Mouse (Mus musculus): ENCODE results near the gene Liph. TPM values are rescaled to one million over a fixed set of nuclear protein-coding genes. Genes with fewer than 3 reads are reported as not detected.

Liph gene
- total and polyA plus RNA-seq, 3 experiments, result 2.6 to 6.1 (median 3.2) TPM

GRCm38 (mm10) chr16:22009099-22009584 is 13.7 kb upstream of the Liph start, which contains the start of gene Senp2:
Senp2 (plus strand) TSS chr16:22009484.
- H3K27ac ChIP-seq (ENCODE audit: insufficient read depth, low read depth), result 0 out of 2 replicates have a peak within 1 kb of the TSS, but pooled peaks have one; percentile 11
- TF ChIP-seq MAFK (IDR thresholded peaks at IDR 0.05; ENCODE audit: insufficient replicate concordance, low read length) (no peak), GABPA (IDR thresholded peaks at IDR 0.05; ENCODE audit: insufficient replicate concordance, low read depth, low read length) (peak; percentile 93), NELFE (IDR thresholded peaks at IDR 0.05; ENCODE audit: low read depth, low read length) (peak; percentile 83), CHD1 (IDR thresholded peaks at IDR 0.05; ENCODE audit: low read depth, low read length) (no peak), ETS1 (conservative IDR thresholded peaks at IDR 0.05; ENCODE audit: low read depth, low read length) (peak; percentile 57; the same call in 1 of the 2 replicates), SIN3A (IDR thresholded peaks at IDR 0.05; ENCODE audit: low read length) (peak; percentile 98), TCF12 (IDR thresholded peaks at IDR 0.05; ENCODE audit: low read depth, low read length) (peak; percentile 55; the same call in 1 of the 2 replicates), MAZ (IDR thresholded peaks at IDR 0.05; ENCODE audit: low read depth, low read length) (0 out of 2 replicates have a peak, but pooled peaks have one; percentile 56), MAX (IDR thresholded peaks at IDR 0.05; ENCODE audit: low read length) (peak; percentile 99), JUND (conservative IDR thresholded peaks at IDR 0.05; ENCODE audit: low read depth, low read length) (no peak; the same call in 1 of the 2 replicates), SMC3 (IDR thresholded peaks at IDR 0.05; ENCODE audit: low read depth, low read length) (no peak), POLR2A (IDR thresholded peaks at IDR 0.05; ENCODE audit: low read depth, low read length) (peak; percentile 92), USF1 (IDR thresholded peaks at IDR 0.05; ENCODE audit: low read depth, low read length) (no peak), JUN (IDR thresholded peaks at IDR 0.05; ENCODE audit: insufficient read depth, low read depth, low read length) (peak; percentile 50), ZMIZ1 (IDR thresholded peaks at IDR 0.05; ENCODE audit: low read depth, low read length) (no peak), IRF4 (IDR thresholded peaks at IDR 0.05; ENCODE audit: low read depth, low read length) (peak; percentile 64), HCFC1 (IDR thresholded peaks at IDR 0.05; ENCODE audit: low read depth, low read length) (peak; percentile 90), MEF2A (IDR thresholded peaks at IDR 0.05; ENCODE audit: borderline replicate concordance, low read depth, low read length) (peak; percentile 62), POLR2AphosphoS2 (IDR thresholded peaks at IDR 0.05; ENCODE audit: low read depth, low read length) (peak; percentile 75; the same call in 1 of the 2 replicates), BHLHE40 (IDR thresholded peaks at IDR 0.05; ENCODE audit: low read depth, low read length) (no peak), USF2 (conservative IDR thresholded peaks at IDR 0.05; ENCODE audit: low read depth, low read length) (0 out of 2 replicates have a peak, but pooled peaks have one; percentile 20), UBTF (IDR thresholded peaks at IDR 0.05; ENCODE audit: low read depth, low read length) (no peak), RAD21 (IDR thresholded peaks at IDR 0.05; ENCODE audit: low read depth, low read length) (no peak), ELF1 (IDR thresholded peaks at IDR 0.05; ENCODE audit: low read depth, low read length) (peak; percentile 99), PAX5 (IDR thresholded peaks at IDR 0.05; ENCODE audit: low read length) (no peak), MYC (IDR thresholded peaks at IDR 0.05; ENCODE audit: low read depth, low read length) (peak; percentile 99), RCOR1 (conservative IDR thresholded peaks at IDR 0.05; ENCODE audit: low read depth, low read length) (no peak), ZNF384 (IDR thresholded peaks at IDR 0.05; ENCODE audit: low read depth, low read length) (no peak), EP300 (IDR thresholded peaks at IDR 0.05; ENCODE audit: low read length) (no peak), MXI1 (IDR thresholded peaks at IDR 0.05; ENCODE audit: low read depth, low read length) (peak; percentile 100), TBP (conservative IDR thresholded peaks at IDR 0.05; ENCODE audit: low read depth, low read length) (peak; percentile 78; the same call in 1 of the 2 replicates), E2F4 (IDR thresholded peaks at IDR 0.05; ENCODE audit: insufficient replicate concordance, low read depth, low read length) (peak; percentile 90; the same call in 1 of the 2 replicates), KAT2A (IDR thresholded peaks at IDR 0.05; ENCODE audit: insufficient replicate concordance, low read length) (peak; percentile 80; the same call in 1 of the 2 replicates), CTCF (conservative IDR thresholded peaks at IDR 0.05 in 1 of 2, IDR thresholded peaks at IDR 0.05 in 1 of 2; ENCODE audit: low read depth in 2 of 2, low read length in 2 of 2) (no peak), CHD2 (IDR thresholded peaks at IDR 0.05; ENCODE audit: low read length) (no peak), ZKSCAN1 (IDR thresholded peaks at IDR 0.05; ENCODE audit: borderline replicate concordance, low read depth, low read length) (no peak), NRF1 (IDR thresholded peaks at IDR 0.05; ENCODE audit: low read depth, low read length) (peak; percentile 92), ZC3H11A (IDR thresholded peaks at IDR 0.05; ENCODE audit: low read depth, low read length) (no peak)
- in situ Hi-C loops (cut with MboI; ENCODE audit: low pct_ligation_motif_present, low pct_unique_long_range_greater_than_20kb, low sequenced_read_pairs), result loop anchor here (25.0 kb wide), 1 partner anchor 172 kb away; no protein-coding TSS in a partner anchor
- peaks cover 2 to 46% of the 10 kb centered on the region in 2 experiments for H3K4me1 ChIP-seq (ENCODE audit: control insufficient read depth in 1 of 2, insufficient read depth in 2 of 2)
- H3K79me2 ChIP-seq (replicated peaks; ENCODE audit: control insufficient read depth, extremely low read depth, insufficient read depth, poor library complexity, severe bottlenecking), result peaks cover 37% of the 10 kb centered on the region
- H3K36me3 ChIP-seq (replicated peaks in 1 of 2; ENCODE audit: control insufficient read depth in 1 of 2, insufficient read depth in 1 of 2, low read length in 1 of 2), result peaks cover 0 to 29% of the 10 kb centered on the region in 2 experiments
- no peaks in the 10 kb centered on the region for H3K9me3 ChIP-seq (replicated peaks; ENCODE audit: low read length)
- no peaks in the 10 kb centered on the region for H3K27me3 ChIP-seq (replicated peaks)
- dilution Hi-C loops (cut with MboI; ENCODE audit: extremely low pct_ligation_motif_present, extremely low pct_unique_long_range_greater_than_20kb, low sequenced_read_pairs), result no loop called here
- H3K4me2 ChIP-seq (ENCODE audit: insufficient read depth, low read depth, poor library complexity, severe bottlenecking), result peak within 1 kb of the TSS; percentile 96
- H3K9ac ChIP-seq (ENCODE audit: insufficient read depth, low read depth), result peak within 1 kb of the TSS; percentile 72
- peak; percentile 100 for DNase-seq (ENCODE audit: extremely low read depth)
- peak within 1 kb of the TSS; percentile 91 to 98 (median 91) for H3K4me3 ChIP-seq (replicated peaks in 1 of 3; ENCODE audit: low read depth in 2 of 3, low read length in 2 of 3, poor library complexity in 1 of 3)
